Mouse (Mus musculus) spleen, adult 18-20 months (tissue): ENCODE data around the gene Trim28.

Source experiments
- DNase-seq, 2 experiments: peaks; one replicate each; pipeline ENCODE4 v3.0.0; 2022; ENCODE audit warnings: mixed read lengths in 2 of 2

The Trim28 gene

DNA sequence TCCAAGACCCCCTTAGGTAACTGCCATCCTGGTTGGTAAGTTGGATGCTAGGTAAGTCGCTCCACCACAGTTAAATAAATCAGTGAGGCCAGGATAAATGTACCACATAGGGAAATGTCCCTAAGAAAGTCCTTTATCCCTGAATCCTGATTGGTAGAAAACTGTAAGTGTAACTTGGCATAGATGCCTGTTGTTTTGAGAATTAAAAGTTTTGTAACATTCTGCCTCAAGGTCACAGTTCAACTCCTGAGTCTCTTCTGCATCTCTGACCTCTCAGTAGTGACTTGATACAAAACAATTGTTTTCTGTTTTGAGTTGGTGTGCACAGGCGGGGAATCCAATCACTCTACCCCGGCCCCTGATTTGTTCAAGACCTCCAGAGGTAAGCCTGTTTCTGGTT is at the start of gene Trim28:
Trim28 (plus strand) TSS at position 264 of the 400 bp plus-strand sequence.
- no peak for DNase-seq

DNA sequence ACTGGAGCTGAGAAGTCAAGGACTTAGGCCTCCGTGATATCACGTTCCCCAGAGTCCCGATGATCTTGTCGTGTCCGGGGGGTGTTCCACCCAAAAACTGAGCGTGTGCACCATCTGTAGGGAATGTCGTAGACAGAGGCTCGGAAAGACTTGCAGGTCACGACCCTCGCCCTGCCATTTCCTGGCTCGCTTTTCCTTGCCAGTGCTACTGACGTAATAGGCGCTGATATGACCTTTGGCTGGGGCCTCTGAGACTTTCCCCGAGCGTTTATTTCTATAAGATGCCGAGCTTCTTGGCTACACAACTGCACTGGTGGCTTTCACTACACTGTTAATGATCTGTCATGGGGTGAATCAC is 49.1 kb upstream of the Trim28 start:
- no peak for DNase-seq

DNA sequence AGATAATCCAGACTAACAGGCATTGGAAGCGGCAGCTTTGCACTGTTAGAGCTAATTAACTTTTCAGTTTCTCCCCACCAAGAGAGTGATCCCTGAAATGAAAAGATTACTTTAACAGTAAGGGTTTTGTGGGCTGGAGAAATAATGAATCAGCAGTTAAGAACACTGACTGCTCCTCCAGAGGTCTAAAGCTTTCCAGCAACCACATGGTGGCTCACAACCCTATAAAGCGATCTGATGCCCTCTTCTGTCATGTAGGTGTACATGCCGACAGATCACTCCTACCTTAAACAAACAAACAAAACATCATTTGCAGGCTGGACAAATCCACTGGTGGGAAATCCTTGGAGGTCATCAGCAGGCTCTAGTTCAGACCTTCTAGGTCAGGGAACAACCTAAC is 44.0 kb upstream of the Trim28 start:
- DNase-seq: no peak

DNA sequence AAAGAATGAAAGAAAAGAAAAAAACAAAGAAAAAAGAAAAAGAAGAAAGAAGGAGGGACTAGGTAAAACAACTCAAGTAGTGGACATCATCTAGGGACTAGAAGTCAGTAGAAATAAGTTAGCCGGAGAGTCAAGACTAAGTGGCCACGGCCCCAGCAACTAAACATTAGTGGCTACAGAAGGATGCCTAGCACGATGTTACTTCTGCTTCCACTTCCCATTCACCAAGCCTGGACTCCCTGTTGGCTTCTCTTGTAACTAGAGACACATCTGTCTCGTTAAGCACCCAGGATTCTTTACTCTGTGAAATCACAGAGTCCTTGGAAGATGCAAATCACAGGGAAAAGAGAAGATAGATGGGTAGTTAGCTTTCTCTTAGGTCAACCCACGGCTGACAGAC is 41.4 kb upstream of the Trim28 start:
- no peak for DNase-seq

DNA sequence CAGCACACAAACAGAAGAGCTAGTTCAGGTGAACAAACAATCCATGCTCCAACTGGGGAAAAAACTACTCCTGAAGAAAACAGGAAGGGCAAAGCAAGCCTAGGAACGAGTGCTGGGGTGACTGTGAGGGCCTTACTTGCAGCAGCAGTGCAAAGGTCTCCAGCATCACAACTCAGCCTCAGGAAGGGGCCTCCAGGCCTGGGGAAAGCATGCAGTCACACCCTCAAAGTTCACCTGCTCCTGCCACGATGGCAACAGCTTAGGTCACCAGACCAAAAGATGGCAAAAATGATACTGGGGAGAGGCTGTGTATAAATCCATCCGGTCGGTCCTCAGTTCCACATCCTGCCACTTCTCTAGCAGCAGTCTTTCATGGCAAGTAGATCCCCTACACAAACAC is 40.0 kb upstream of the Trim28 start:
- no peak for DNase-seq

DNA sequence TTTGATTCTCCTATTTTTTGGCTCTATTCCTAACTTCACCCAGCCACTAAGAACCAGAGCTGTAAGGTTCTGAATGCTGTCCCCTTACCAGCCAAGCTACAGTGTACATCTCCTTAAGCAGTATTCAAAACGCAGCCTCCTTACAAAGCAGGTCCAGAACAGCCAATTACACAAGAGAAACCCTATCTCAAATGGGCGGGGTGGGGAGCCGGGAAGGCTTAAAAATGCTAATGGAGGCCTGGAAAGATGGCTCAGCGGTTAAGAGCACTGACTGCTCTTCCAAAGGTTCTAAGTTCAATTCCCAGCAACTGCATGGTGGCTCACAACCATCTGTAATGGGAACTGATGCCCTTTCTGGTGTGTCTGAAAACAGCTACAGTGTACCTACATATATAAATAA is 39.2 kb upstream of the Trim28 start:
- DNase-seq: no peak

DNA sequence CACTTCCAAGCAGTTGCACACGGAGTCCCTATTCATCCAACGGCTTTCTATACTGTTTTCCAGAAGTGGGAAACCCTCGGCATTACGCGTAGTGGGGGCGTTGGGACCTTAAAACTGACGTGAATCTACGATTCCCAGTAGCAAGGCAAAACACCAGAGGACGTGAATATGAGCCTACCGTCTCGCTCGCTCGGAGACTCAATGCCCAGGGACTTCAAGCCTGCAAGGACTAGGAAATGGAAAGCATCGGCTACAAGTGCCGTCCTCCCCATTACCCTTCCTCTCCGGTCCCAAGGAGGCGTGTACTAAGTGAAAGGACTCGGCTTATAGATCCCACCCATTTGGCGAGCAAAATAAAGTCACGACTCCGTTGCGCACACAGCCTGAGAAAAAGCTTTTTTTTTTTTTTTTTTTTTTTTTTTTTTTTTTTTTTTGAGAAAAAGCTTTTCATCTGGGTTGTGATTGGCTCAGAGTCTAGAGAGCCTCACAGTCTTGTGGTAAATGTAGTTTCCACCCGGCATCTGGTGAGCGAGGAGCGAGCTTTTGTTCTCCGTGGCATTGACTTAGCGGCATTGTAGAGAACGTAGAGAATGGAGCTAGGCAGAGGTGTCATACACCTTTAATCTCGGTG is 37.3 kb upstream of the Trim28 start:
- peak; percentile 25 to 42 for DNase-seq

DNA sequence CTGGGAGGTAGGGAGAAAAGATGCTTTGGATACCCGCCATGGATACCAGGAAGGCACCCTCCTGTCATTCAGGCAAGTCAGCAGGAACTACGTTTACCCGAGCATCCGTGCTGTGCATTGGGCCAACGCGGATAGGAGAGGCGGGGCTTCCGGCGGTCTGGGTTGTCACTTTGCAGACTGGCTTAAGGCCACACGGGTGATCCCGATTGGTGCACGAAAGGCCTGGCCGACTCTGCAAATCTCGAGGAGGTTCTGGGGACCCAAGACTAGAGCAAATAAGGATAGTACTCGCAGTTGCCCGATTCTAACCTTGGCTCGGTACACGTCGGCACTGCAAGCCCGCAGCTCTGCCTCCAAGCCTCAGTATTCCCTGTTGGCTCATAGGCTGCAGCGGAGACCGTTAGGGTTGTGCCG is 33.2 kb upstream of the Trim28 start, which contains the start of gene Zfp324:
Zfp324 (plus strand) TSS at position 161 of the 414 bp plus-strand sequence.
- DNase-seq: peak; percentile 77 to 86

DNA sequence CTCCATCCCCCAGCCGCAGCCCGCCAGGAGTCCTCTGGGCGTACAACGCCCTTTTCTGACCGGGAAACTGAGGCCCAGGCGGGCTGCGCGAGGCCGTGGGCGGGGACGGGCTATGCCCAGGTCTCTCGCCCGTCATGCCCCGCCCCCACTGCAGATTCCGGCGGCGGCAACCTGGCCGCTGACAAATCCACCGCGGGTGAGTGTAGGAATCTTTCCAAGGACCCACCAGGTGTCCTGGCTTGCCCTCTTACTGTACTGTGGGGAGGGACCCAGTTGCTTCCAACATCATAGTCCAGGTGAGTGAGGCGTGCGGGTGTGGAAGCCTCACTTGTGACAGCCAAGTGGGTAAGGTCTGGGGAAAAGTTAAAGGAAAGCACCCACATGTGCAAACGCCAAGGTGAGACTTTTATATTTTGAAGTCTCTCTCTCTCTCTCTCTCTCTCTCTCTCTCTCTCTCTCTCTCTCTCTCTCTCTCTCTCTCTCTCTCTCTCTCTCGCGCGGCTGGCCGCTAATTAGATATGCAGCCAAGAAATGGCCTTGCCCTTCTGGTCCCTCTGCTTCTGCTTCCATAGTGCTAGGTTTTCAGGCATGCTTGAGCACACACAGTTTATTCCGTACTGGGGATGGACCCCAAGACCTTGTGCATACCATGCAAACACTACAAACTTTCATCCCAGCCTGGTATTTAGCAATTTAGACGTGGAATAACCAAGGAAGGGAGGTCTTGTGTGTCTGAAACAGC is 32.6 kb upstream of the Trim28 start:
- DNase-seq: peak; percentile 46 to 71

DNA sequence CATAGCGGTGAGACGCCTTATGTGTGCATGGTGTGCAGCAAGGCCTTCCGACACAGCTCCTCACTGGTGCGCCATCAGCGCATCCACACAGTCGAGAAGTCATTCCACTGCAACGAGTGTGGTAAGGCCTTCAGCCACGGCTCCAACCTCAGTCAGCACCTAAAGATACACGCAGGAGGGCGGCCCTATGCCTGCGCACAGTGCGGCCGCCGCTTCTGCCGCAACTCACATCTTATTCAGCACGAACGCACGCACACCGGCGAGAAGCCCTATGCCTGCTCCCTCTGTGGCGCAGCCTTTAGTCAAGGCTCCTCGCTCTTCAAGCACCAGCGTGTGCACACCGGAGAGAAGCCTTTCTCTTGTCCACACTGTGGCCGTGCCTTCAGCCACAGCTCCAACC is 28.0 kb upstream of the Trim28 start:
- no peak for DNase-seq

DNA sequence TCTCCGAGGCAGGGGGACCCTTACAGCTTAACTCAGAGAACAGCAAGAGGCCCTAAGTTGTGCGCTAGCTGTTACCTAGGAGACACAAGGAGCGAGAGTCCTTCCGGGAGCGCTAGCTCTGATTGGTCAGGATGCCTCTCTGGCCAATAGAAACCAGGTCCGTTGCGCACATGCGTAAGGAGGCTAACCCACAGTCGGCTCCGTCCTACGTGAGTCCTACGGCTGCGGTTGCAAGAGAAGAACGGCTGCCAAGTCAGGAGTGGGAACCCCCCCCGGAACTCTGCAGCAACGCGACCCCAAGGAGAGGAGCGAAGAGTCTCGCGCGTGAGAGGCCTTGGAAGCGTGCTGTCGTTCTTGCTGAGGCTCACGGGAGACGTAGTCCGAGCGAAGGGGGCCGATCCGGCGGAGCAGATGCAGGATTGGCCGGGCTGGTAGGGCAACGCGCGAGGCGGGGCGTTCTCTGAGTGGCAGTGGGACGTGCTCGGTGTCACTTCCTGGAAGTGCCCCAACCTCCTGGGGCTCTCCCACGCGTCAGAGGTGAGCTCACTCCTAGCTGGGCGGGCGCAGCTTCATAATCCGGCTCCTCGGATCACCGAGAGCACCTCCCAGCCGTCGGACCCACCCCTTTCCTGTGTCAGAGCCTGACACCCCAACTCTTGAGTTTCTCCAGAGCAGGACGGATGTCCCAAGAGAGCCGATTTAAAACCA is 21.1 kb upstream of the Trim28 start, which contains the start of gene Zfp446:
Zfp446 (plus strand) TSS at position 167 of the 708 bp plus-strand sequence.
- peak; percentile 91 to 96 for DNase-seq

DNA sequence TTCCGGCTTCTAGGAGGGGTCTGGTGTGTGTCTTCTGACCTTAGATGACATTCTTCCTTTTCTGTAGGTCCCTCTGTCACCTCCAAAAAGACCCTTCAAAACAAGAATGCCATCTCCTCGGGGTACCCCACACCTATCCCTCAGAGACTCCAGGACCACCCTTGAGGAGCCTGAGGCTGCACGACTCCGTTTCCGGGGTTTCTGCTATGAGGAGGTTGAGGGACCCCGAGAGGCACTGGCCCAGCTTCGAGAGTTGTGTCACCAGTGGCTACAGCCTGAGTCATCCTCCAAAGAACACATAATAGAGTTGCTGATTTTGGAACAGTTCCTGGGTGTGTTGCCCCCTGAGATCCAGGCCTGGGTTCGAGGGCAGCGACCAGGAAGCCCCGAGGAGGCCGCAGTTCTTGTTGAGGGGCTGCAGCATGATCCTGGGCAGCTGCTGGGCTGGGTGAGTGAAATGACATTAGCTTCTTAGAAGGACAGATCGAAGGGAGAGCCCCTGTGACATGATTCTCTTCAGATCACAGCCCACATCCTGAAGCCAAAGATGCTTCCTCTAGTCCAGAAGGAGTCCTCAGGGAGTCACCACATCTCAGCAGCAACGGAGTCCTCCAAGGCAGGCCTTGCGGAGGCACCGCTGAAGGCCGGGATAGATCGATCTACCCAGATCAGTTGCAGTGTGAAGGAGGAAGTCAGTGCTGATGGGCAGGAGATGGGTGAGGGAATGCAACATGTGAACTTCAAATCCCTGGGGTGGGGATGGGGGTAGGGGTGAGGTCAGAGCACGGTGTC is 19.8 kb upstream of the Trim28 start:
- DNase-seq: peak in 1 of 2 experiments; percentile 8

DNA sequence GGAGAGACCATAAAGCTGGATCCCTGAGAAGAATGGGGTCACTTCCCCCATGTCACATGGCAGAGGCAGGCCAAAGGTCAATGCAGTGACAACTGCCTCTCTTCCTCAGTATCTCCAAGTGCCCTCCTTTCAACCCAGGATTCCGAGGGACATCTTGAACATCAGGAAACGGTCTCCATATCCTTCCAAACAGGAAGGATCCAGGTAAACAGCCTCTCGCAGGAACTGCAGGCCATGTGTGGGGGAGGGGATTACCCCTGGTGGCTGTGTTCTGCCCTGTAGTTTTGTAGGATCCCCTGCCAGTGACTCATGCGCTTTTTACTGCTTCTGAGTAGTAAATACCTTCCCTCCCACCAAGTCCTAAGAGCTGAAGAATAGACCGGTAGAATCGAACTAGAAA is 19.1 kb upstream of the Trim28 start:
- DNase-seq: no peak

DNA sequence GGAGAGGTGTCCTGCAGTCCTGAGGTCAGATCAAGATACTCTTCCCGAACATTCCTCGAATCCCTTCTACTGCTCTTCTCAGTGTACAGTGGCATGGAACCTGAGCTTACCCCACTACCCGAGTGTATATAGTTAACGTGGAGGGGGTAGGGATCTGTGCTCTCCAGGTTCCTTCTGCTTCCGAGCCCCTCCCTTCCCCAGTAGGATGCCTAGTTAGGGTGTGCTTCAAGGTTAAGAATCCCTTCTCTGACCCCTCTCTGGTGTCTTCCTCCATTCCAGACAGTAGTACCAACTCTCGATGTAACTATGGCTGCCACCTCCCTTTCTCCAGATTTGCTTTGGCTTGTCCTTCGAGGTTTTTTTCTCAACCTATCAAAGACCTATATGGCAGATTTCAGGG is 18.6 kb upstream of the Trim28 start:
- DNase-seq: no peak

DNA sequence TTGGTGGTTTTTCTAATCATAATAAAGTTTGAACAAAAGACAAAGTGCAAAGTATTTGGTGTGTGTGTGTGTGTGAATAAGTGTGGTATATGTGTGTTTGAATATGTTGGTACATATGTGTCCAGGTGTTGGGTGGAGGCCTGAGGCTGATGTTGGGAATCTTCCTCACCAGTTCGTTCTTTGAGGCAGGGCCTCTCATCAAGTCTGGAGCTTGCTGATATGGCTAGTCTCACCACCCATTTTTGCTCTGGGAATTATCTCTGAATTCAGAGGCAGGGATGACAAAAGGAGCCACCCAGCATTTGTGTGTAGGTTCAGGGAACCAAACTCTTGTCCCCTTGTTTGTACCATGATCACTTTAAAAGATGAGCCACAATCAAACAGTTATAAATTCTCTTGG is 13.2 kb upstream of the Trim28 start:
- DNase-seq: no peak

DNA sequence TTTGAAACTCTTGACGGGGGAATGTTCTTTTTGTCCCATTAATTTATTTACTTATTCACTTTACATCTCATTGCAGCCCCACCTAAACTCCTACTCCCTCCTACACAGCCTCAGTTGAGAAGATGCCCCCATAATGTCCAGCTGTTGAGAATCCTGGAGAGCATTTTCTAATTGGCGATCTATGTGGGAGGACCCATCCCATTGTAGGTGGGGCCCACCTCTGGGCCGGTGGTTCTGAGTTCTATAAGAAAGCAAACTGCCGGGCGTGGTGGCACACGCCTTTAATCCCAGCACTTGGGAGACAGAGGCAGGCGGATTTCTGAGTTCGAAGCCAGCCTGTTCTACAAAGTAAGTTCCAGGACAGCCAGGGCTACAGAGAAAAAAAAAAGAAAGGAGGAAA is 12.0 kb upstream of the Trim28 start:
- no peak for DNase-seq

DNA sequence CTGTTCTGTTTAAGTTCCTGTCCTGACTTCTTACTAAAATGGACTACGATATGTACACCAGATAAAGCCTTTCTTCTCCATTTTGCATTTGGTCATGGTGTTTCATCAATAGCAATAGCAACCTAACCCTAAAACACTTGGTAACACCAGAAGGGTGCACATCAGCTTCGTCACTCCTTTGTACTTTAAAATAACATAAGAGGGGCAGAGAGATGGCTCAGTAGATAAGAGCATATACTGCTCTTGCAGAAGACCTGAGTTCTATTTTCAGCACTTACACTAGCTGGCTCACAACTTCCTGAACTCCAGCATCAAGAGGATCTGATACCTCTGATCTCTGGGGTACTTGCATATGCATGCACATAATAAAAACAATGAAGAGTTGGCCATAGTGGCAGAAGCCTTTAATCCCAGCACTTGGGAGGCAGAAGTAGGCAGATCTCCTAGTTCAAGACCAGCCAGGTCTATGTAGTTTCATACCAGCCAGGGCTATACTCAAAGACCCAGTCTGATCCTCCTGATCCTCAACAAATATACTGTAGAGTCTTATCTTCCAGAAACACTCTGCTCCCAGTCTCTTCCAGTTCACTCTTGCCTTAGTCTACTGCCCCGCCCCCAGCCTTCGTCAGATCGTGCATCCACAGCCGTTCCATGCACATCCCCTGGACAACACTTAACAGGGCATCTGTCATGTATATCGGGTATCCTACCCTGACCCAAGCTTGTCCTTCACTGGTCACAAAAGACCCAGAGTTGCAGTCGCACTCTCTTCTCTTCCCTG is 11.3 kb upstream of the Trim28 start:
- no peak for DNase-seq

DNA sequence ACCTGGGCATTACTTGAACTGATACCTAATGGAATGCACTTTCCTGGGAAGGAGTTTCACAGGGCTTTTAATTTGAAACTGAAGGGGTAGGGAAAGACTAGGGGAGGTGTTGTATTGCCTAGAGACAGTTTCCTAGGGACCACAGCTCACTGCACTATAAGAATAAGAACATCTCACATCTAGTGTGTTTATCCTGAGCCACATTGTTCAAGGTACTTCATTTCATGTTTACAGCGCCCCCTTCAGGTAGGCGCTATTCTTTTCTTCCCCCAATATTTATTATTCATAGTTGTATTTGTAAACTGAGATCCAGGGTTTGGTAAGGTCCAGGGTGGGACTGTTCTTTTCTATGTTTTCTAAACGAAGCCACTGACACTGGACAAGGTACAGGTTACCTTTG is 6.7 kb upstream of the Trim28 start:
- DNase-seq: peak in 1 of 2 experiments; percentile 39

DNA sequence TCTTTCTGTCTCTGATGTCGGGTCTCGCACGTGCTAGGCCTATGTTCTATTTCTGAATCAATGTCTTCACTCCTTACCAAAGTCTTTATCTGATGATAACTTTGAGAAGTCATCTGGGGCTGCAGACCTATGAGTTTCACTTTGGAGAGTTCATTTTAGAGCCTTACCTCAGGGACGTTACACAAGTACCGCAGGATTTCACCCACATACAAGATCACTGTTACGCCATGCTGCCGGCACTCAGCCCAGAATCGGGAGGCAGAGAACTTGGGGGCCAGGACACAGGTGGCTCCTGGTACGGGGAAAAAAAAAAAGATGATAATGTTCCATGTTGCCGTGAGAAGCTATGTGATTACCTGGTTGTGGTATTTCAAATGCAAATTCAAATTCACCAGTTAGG is 5.8 kb upstream of the Trim28 start:
- no peak for DNase-seq

DNA sequence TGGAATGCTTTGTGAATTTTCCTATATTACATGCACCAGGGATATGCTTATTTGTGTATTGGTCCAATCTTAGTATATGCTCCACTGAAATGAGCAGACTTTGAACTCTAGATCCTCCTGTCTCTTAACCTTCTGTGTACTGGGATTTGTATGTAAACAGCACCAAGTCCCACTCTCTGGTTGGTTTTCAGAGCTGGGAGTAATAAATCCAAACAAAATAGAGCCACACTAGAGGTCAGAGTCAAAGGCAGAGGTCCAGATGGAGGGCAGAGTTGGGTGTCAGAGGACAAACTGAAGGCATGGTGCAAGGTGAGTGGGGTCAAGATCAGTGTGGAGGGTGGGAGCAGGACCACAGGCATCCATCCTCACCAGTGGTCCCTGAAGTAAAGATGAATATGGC is 3.1 kb upstream of the Trim28 start:
- no peak for DNase-seq

DNA sequence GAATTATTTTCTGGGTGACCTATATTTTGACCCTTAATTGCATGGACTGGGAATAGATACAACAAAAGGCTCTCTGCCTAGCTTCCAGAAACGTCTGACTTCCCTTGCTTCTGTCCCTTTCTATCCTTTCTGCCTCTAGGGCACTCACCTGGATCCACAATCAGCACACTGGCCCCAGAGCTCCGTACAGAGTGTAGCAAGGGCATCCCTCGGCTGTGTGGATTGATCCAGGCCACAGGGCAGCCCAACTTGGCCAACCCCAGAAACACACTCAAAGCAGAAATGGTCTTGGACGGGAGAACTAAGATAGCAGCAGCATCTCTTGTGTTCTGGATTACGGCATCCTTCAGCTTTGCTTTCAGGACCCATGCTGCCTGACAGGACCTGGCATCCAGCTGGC is 1.7 kb upstream of the Trim28 start:
- DNase-seq: no peak

DNA sequence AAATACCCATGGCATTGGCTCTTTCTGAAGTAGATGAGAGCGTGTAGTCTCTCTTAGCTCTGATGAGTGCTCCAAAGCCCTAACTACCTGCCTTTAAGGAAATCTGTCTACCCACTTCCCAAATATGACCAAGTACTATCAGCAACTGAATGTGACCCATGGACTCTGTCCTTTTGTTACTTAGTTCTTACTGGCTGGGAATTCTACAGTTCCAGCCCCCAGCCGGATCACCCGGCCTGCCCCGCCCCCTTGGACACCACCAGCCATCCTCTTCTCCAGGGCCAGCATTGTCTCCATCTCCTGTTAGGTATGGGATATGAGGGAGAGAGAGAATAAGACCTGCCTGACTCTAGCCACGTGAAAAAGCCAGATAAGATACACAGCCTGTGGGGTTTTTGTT is 861 bp upstream of the Trim28 start, which contains the start of gene Slc27a5:
Slc27a5 (minus strand) TSS at position 140 of the 400 bp plus-strand sequence.
- DNase-seq: no peak
